Mouse (Mus musculus): ENCODE data around the gene Shh. TPM values are rescaled to one million over a fixed set of nuclear protein-coding genes. Genes with fewer than 3 reads are reported as not detected.

The Shh gene
- polyA plus RNA-seq, 2 experiments = 0.06 to 0.33 TPM

DNA sequence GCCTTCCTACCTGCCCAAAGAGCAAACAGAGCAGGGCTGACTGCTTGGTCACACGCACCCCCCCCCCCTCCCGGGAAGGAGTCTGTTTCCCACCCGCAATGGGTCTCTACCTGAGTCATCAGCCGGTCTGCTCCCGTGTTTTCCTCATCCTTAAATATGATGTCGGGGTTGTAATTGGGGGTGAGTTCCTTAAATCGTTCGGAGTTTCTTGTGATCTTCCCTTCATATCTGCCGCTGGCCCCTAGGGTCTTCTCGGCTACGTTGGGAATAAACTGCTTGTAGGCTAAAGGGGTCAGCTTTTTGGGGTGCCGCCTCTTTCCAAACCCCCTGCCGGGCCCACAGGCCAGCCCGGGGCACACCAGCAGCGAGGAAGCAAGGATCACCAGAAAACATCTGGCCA is 705 bp downstream of the Shh start:
- TF ChIP-seq POLR2A (IDR thresholded peaks at IDR 0.05; ENCODE audit: borderline replicate concordance, extremely low read depth, insufficient read depth, insufficient read length) = no peak
- Histone ChIP-seq H3K27me3 (ENCODE audit: control insufficient read depth, insufficient read depth, low read length) (peaks cover 79% of the 10 kb centered on the region), H3K9ac (ENCODE audit: low read depth, low read length, severe bottlenecking) (no peak overlapping the region), H3K9me3 (ENCODE audit: control insufficient read depth, low read length) (no peaks in the 10 kb centered on the region), H3K4me3 (replicated peaks; ENCODE audit: low read length) (peak overlapping the region; percentile 47), H3K36me3 (ENCODE audit: control insufficient read depth, insufficient read depth, low read length) (no peaks in the 10 kb centered on the region), H3K4me2 (replicated peaks; ENCODE audit: low read depth, low read length, severe bottlenecking) (peak overlapping the region; percentile 45), H3K4me1 (ENCODE audit: control insufficient read depth, insufficient read depth, low read length) (peaks cover 8% of the 10 kb centered on the region), H3K27ac (replicated peaks; ENCODE audit: low read depth, low read length) (no peak overlapping the region)
- no peak for DNase-seq (ENCODE audit: low spot score)
- 0% methylated on average over 14 of the region's 15 CpGs for WGBS
- no peak for ATAC-seq (ENCODE audit: low FRiP score, low read depth)

DNA sequence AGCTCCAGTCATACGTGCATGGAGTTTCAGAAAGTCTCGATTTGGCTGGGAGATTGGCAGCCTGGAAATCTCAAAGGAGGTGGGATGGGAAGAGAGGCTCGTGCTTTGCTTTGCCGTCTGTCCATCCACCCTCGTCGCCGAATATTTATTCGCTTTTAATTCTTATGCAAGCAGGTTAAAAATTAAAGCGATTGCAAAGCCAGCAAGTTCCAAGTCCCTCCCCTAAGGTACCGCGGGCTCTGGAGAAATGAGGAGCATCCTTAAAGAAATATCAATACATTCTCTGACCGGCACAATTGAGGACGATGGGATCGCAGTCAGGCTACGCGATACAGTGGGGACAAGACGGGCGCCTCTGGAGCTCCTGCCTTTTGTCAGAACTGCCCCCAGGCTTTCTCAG is 1.5 kb downstream of the Shh start:
- ATAC-seq (ENCODE audit: low FRiP score, low read depth) = no peak

DNA sequence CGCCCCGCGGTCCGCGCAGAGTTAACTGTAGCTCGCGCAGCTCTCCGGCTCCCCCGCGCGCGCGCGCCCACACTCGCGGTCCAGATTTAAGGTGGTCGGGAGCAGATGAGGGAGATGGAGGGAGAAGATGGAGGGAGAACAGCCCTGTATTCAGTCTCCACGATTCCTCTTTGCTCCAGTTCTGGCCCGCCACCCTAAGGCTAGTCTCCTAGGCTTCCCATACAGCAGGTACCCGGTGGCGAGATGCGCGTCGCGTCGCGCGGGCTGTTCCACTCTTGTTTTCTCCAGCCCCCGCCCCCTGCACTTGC is 2.0 kb downstream of the Shh start:
- ATAC-seq (ENCODE audit: low FRiP score, low read depth) (peak; percentile 51; the same call in 1 of the 2 replicates), DNase-seq (ENCODE audit: low spot score) (peak; percentile 29)
- 0% methylated on average over 29 of the region's 29 CpGs for WGBS
- Histone ChIP-seq H3K4me1 (ENCODE audit: control insufficient read depth, insufficient read depth, low read length) (peaks cover 10% of the 10 kb centered on the region), H3K36me3 (ENCODE audit: control insufficient read depth, insufficient read depth, low read length) (no peaks in the 10 kb centered on the region), H3K4me2 (replicated peaks; ENCODE audit: low read depth, low read length, severe bottlenecking) (peak overlapping the region; percentile 89), H3K27ac (replicated peaks; ENCODE audit: low read depth, low read length) (no peak overlapping the region), H3K9me3 (ENCODE audit: control insufficient read depth, low read length) (no peaks in the 10 kb centered on the region), H3K4me3 (replicated peaks; ENCODE audit: low read length) (peak overlapping the region; percentile 47), H3K27me3 (ENCODE audit: control insufficient read depth, insufficient read depth, low read length) (peaks cover 92% of the 10 kb centered on the region), H3K9ac (ENCODE audit: low read depth, low read length, severe bottlenecking) (no peak overlapping the region)
- TF ChIP-seq POLR2A (IDR thresholded peaks at IDR 0.05; ENCODE audit: borderline replicate concordance, extremely low read depth, insufficient read depth, insufficient read length) = no peak

More for the DNA sequence above, 1.5 kb downstream of the Shh start:
- TF ChIP-seq POLR2A (IDR thresholded peaks at IDR 0.05; ENCODE audit: borderline replicate concordance, extremely low read depth, insufficient read depth, insufficient read length) = no peak
- Histone ChIP-seq H3K4me1 (ENCODE audit: control insufficient read depth, insufficient read depth, low read length) (peaks cover 8% of the 10 kb centered on the region), H3K4me3 (replicated peaks; ENCODE audit: low read length) (peak overlapping the region; percentile 47), H3K9ac (ENCODE audit: low read depth, low read length, severe bottlenecking) (no peak overlapping the region), H3K9me3 (ENCODE audit: control insufficient read depth, low read length) (no peaks in the 10 kb centered on the region), H3K36me3 (ENCODE audit: control insufficient read depth, insufficient read depth, low read length) (no peaks in the 10 kb centered on the region), H3K27me3 (ENCODE audit: control insufficient read depth, insufficient read depth, low read length) (peaks cover 87% of the 10 kb centered on the region), H3K27ac (replicated peaks; ENCODE audit: low read depth, low read length) (no peak overlapping the region), H3K4me2 (replicated peaks; ENCODE audit: low read depth, low read length, severe bottlenecking) (peak overlapping the region; percentile 89)
- WGBS = 2% methylated on average over 18 of the region's 18 CpGs
- no peak for DNase-seq (ENCODE audit: low spot score)

DNA sequence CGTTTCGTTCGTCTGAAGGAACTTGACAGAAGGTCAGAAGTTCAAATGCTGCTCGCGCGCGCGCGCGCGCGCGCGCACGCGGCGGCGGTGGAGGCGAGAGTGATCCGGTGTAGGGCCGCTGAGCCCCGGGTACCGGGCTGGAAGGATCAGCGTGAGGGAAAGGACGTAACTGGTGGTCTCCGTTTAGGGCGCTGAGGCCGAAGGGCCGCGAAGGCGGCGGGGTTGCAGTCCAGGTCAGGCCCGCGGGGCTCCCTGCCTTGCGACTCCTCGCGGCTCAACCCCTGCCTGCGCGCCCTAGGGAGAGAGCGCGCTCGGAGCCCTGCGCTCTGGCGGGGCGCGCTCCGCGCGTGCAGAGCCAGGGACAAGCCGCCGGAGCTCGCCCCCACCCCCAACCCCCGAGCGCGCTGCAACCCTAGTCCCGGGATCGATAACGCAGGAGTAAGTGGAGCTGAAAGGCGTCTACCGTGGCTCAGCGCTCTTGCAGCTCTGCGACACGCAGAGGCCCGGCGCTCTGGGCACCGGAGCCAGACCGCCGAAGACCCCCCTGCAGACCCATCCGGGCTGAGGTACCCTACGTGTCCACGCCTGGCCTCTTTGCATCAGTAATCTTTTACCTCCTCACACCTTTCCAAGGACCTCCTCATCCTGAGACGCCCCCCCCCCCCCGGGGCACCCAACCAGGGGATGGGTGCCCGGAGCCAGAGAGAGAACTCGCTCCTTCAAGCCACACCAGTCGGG is 2.5 kb downstream of the Shh start:
- Histone ChIP-seq H3K9ac (ENCODE audit: low read depth, low read length, severe bottlenecking) (0 out of 2 replicates have a peak overlapping the region, but pooled peaks have one; percentile 21), H3K36me3 (ENCODE audit: control insufficient read depth, insufficient read depth, low read length) (no peaks in the 10 kb centered on the region), H3K4me3 (replicated peaks; ENCODE audit: low read length) (peak overlapping the region; percentile 47), H3K27ac (replicated peaks; ENCODE audit: low read depth, low read length) (no peak overlapping the region), H3K4me2 (replicated peaks; ENCODE audit: low read depth, low read length, severe bottlenecking) (peak overlapping the region; percentile 89), H3K9me3 (ENCODE audit: control insufficient read depth, low read length) (no peaks in the 10 kb centered on the region), H3K4me1 (ENCODE audit: control insufficient read depth, insufficient read depth, low read length) (peaks cover 11% of the 10 kb centered on the region), H3K27me3 (ENCODE audit: control insufficient read depth, insufficient read depth, low read length) (peaks cover 96% of the 10 kb centered on the region)
- ATAC-seq (ENCODE audit: low FRiP score, low read depth) (0 out of 2 replicates have a peak, but pooled peaks have one; percentile 24), DNase-seq (ENCODE audit: low spot score) (no peak)
- no peak for TF ChIP-seq POLR2A (IDR thresholded peaks at IDR 0.05; ENCODE audit: borderline replicate concordance, extremely low read depth, insufficient read depth, insufficient read length)
- under 1% methylated on average over 56 of the region's 76 CpGs for WGBS

DNA sequence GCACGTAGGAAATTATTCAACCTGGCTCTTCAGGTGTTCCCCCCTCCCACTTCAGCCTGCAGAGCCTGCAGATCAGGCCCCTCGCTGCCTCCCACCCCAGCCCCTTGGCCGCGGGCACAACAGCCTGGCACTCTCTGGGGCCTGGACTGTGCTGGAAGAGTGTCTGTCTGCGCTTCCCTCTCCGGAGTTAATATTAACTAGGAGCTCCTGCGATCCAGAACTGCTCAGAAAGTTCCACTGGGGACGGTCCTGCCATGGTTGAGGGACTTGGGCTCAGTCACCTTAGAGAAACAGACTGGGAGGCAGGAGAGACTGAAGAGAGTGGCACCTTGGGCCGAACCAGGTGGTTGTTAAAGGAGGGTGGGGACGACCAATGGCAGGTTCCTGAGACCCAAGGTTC is 3.4 kb downstream of the Shh start:
- no peak for DNase-seq (ENCODE audit: low spot score)

More for the DNA sequence above, 3.4 kb downstream of the Shh start:
- H3K27me3 ChIP-seq (ENCODE audit: control insufficient read depth, insufficient read depth, low read length) = peaks cover 100% of the 10 kb centered on the region
- no peak for ATAC-seq (ENCODE audit: low FRiP score, low read depth)
- H3K9me3 ChIP-seq (ENCODE audit: control insufficient read depth, low read length) = no peaks in the 10 kb centered on the region
- no peak overlapping the region for H3K9ac ChIP-seq (ENCODE audit: low read depth, low read length, severe bottlenecking)
- H3K36me3 ChIP-seq (ENCODE audit: control insufficient read depth, insufficient read depth, low read length) = no peaks in the 10 kb centered on the region
- TF ChIP-seq POLR2A (IDR thresholded peaks at IDR 0.05; ENCODE audit: borderline replicate concordance, extremely low read depth, insufficient read depth, insufficient read length) = no peak
- no peak overlapping the region for H3K27ac ChIP-seq (replicated peaks; ENCODE audit: low read depth, low read length)
- H3K4me1 ChIP-seq (ENCODE audit: control insufficient read depth, insufficient read depth, low read length) = peaks cover 16% of the 10 kb centered on the region
- WGBS = 7% methylated on average over 10 of the region's 10 CpGs
- H3K4me3 ChIP-seq (replicated peaks; ENCODE audit: low read length) = peak overlapping the region; percentile 47; the same call in 1 of the 2 replicates
- no peak overlapping the region for H3K4me2 ChIP-seq (replicated peaks; ENCODE audit: low read depth, low read length, severe bottlenecking)
